Comparison of ENCODE assay signal across 9 mouse cellular contexts in the genomic region with DNA sequence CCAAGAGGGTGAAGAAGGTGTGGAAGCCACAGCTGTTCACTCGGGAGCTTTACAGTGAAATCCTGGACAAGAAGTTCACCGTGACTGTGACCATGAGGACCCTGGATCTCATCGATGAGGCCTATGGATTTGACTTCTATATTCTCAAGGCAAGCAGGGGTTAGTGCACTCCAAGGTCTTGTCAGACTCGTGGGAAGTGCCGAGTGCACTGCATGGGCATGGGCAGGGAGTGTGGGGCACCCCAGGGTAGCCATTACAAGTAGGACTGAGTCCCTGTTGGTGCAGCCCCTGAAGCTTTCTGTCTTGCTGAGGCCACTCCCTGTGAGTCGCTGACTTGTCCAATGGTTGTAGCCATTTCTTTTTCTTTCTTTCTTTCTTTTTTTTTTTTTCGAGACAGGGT. TPM values are rescaled to one million over a fixed set of nuclear protein-coding genes. Genes with fewer than 3 reads are reported as not detected.
DNase-seq lines count a peak whose midpoint lies in the region; ATAC-seq and TF ChIP-seq lines count a peak whose summit lies in the region.
"Had no signal": no experiment of that assay in that cellular context is flagged by ENCODE, and none has a peak within 500 bp of the region (broad histone marks: within the 10 kb centered on the region; RNA-seq: fewer than 3 reads in every experiment).

No protein-coding gene starts in this region.

- no peaks in the 10 kb centered on the region for H3K9me3 ChIP-seq in kidney, postnatal 0 days (replicated peaks; ENCODE audit: low read length)
- H3K9me3 ChIP-seq in embryonic facial prominence, embryonic 13.5 days: no peaks in the 10 kb centered on the region
- H3K9me3 ChIP-seq in intestine, embryonic 16.5 days (ENCODE audit: control insufficient read depth, low read length): no peaks in the 10 kb centered on the region
- H3K9me3 ChIP-seq in neural tube, embryonic 13.5 days: no peaks in the 10 kb centered on the region

- no peak for DNase-seq in kidney, postnatal 0 days (ENCODE audit: low spot score)
- DNase-seq in kidney, postnatal 4 days: no peak
- DNase-seq in thymus, postnatal 25 days: no peak
- DNase-seq: gastrocnemius, postnatal 10 days had no signal

- no peak for TF ChIP-seq CTCF in kidney, postnatal 0 days (IDR thresholded peaks at IDR 0.05; ENCODE audit: low read depth)

- peaks cover 10% of the 10 kb centered on the region for H3K36me3 ChIP-seq in kidney, postnatal 0 days (ENCODE audit: insufficient read depth, low read length)
- H3K36me3 ChIP-seq in embryonic facial prominence, embryonic 13.5 days: peaks cover 46% of the 10 kb centered on the region
- H3K36me3 ChIP-seq in intestine, embryonic 16.5 days (ENCODE audit: control insufficient read depth, insufficient read depth, low read length): peaks cover 10% of the 10 kb centered on the region
- peaks cover 43% of the 10 kb centered on the region for H3K36me3 ChIP-seq in neural tube, embryonic 13.5 days

- no peaks in the 10 kb centered on the region for H3K27me3 ChIP-seq in kidney, postnatal 0 days (ENCODE audit: insufficient read depth, low read length)
- peaks cover 1% of the 10 kb centered on the region; the same call in 1 of the 2 replicates for H3K27me3 ChIP-seq in embryonic facial prominence, embryonic 13.5 days
- no peaks in the 10 kb centered on the region for H3K27me3 ChIP-seq in intestine, embryonic 16.5 days (replicated peaks; ENCODE audit: control insufficient read depth, insufficient read depth, low read length)
- H3K27me3 ChIP-seq in neural tube, embryonic 13.5 days: peaks cover 3% of the 10 kb centered on the region; the same call in 1 of the 2 replicates

- H3K9ac ChIP-seq in kidney, postnatal 0 days (ENCODE audit: low read depth, low read length): peak overlapping the region; percentile 70
- H3K9ac ChIP-seq in embryonic facial prominence, embryonic 13.5 days: peak overlapping the region; percentile 94
- peak overlapping the region; percentile 89 for H3K9ac ChIP-seq in intestine, embryonic 16.5 days (ENCODE audit: low read depth, low read length)
- H3K9ac ChIP-seq in neural tube, embryonic 13.5 days: peak overlapping the region; percentile 81

- peaks cover 8% of the 10 kb centered on the region; the same call in 1 of the 2 replicates for H3K4me1 ChIP-seq in kidney, postnatal 0 days (replicated peaks; ENCODE audit: insufficient read depth, low read length)
- H3K4me1 ChIP-seq in embryonic facial prominence, embryonic 13.5 days: peaks cover 25% of the 10 kb centered on the region
- H3K4me1 ChIP-seq in intestine, embryonic 16.5 days (ENCODE audit: control insufficient read depth, insufficient read depth, low read length): peaks cover 15% of the 10 kb centered on the region
- H3K4me1 ChIP-seq in neural tube, embryonic 13.5 days (replicated peaks): peaks cover 21% of the 10 kb centered on the region

- peak overlapping the region; percentile 71; the same call in 1 of the 2 replicates for H3K4me3 ChIP-seq in kidney, postnatal 0 days (replicated peaks; ENCODE audit: low read depth, low read length)
- H3K4me3 ChIP-seq in embryonic facial prominence, embryonic 13.5 days: peak overlapping the region; percentile 96
- H3K4me3 ChIP-seq in intestine, embryonic 16.5 days (ENCODE audit: low read length): peak overlapping the region; percentile 91
- H3K4me3 ChIP-seq in neural tube, embryonic 13.5 days: peak overlapping the region; percentile 68

- 86% methylated on average over 7 of the region's 7 CpGs for WGBS in kidney, postnatal 0 days
- 86% methylated on average over 7 of the region's 7 CpGs for WGBS in embryonic facial prominence, embryonic 13.5 days
- 80% methylated on average over 7 of the region's 7 CpGs for WGBS in intestine, embryonic 16.5 days
- 90% methylated on average over 7 of the region's 7 CpGs for WGBS in neural tube, embryonic 13.5 days

- ATAC-seq in kidney, postnatal 0 days (replicated peaks; ENCODE audit: low FRiP score, low read depth): no peak
- ATAC-seq in embryonic facial prominence, embryonic 13.5 days (ENCODE audit: insufficient number of reproducible peaks, insufficient read depth, low FRiP score, low TSS enrichment, low read depth): no peak
- ATAC-seq in intestine, embryonic 16.5 days: no peak
- ATAC-seq in neural tube, embryonic 13.5 days (ENCODE audit: low read depth): no peak
- ATAC-seq in activated CD4-positive, CD25-positive, alpha-beta regulatory T cell, adult 4 months: no peak
- ATAC-seq in megakaryocyte-erythroid progenitor cell, adult 5-6 weeks (replicated peaks; ENCODE audit: low FRiP score, low TSS enrichment, poor library complexity, severe bottlenecking): no peak

- H3K4me2 ChIP-seq in kidney, postnatal 0 days (ENCODE audit: low read length): peak overlapping the region; percentile 78
- peak overlapping the region; percentile 96 for H3K4me2 ChIP-seq in embryonic facial prominence, embryonic 13.5 days
- peak overlapping the region; percentile 80 for H3K4me2 ChIP-seq in intestine, embryonic 16.5 days (ENCODE audit: low read depth, low read length)
- peak overlapping the region; percentile 92 for H3K4me2 ChIP-seq in neural tube, embryonic 13.5 days

- H3K27ac ChIP-seq in kidney, postnatal 0 days: no peak overlapping the region
- no peak overlapping the region for H3K27ac ChIP-seq in embryonic facial prominence, embryonic 13.5 days
- H3K27ac ChIP-seq in intestine, embryonic 16.5 days (ENCODE audit: low read length): no peak overlapping the region
- no peak overlapping the region for H3K27ac ChIP-seq in neural tube, embryonic 13.5 days (replicated peaks)

RNA-seq across cellular contexts. Expression of a gene that starts 1.3 kb away (rescaled TPM):
- 175 and 192 TPM in 2 replicates for polyA plus RNA-seq in kidney, postnatal 0 days (2015; fragmentation: Nextera tagmentation; extraction: Ambion mirVana)
- polyA plus RNA-seq in embryonic facial prominence, embryonic 13.5 days (2015; fragmentation: Nextera tagmentation; extraction: Ambion mirVana): 180 and 209 TPM in 2 replicates
- 242 and 260 TPM in 2 replicates for polyA plus RNA-seq in intestine, embryonic 16.5 days (2015; fragmentation: Nextera tagmentation; extraction: Ambion mirVana)
- 171 and 174 TPM in 2 replicates for polyA plus RNA-seq in neural tube, embryonic 13.5 days (2015; fragmentation: Nextera tagmentation; extraction: Ambion mirVana)
- polyA plus RNA-seq in activated CD4-positive, CD25-positive, alpha-beta regulatory T cell, adult 4 months (2017; shearing (Covaris generic)): 100 to 1,000 TPM; 111 to 135 TPM
- 116 and 152 TPM in 2 replicates for total RNA-seq in megakaryocyte-erythroid progenitor cell, adult 5-6 weeks (2014; fragmentation: Nextera tagmentation)
- 30.1 and 63.1 TPM in 2 replicates for total RNA-seq in megakaryocyte-erythroid progenitor cell, adult 5-6 weeks (2017)

RNA-seq across cellular contexts. Expression of a gene that starts 11.5 kb away (rescaled TPM):
- polyA plus RNA-seq in kidney, postnatal 0 days (2015; fragmentation: Nextera tagmentation; extraction: Ambion mirVana): 13.0 and 14.0 TPM in 2 replicates
- 1.4 and 1.7 TPM in 2 replicates for polyA plus RNA-seq in embryonic facial prominence, embryonic 13.5 days (2015; fragmentation: Nextera tagmentation; extraction: Ambion mirVana)
- 12.1 and 15.1 TPM in 2 replicates for polyA plus RNA-seq in intestine, embryonic 16.5 days (2015; fragmentation: Nextera tagmentation; extraction: Ambion mirVana)
- 3.3 TPM in 2 replicates for polyA plus RNA-seq in neural tube, embryonic 13.5 days (2015; fragmentation: Nextera tagmentation; extraction: Ambion mirVana)
- polyA plus RNA-seq in activated CD4-positive, CD25-positive, alpha-beta regulatory T cell, adult 4 months (2017; shearing (Covaris generic)): 1 to 10 TPM; 4.8 to 4.9 TPM
- total RNA-seq in megakaryocyte-erythroid progenitor cell, adult 5-6 weeks (2014; fragmentation: Nextera tagmentation): 38.1 and 41.1 TPM in 2 replicates
- total RNA-seq in megakaryocyte-erythroid progenitor cell, adult 5-6 weeks (2017): 6.0 and 18.4 TPM in 2 replicates

RNA-seq across cellular contexts. Expression of a gene that starts 13.9 kb away (rescaled TPM):
- polyA plus RNA-seq in kidney, postnatal 0 days (2015; fragmentation: Nextera tagmentation; extraction: Ambion mirVana): 11.1 and 19.4 TPM in 2 replicates
- 9.9 and 10.5 TPM in 2 replicates for polyA plus RNA-seq in embryonic facial prominence, embryonic 13.5 days (2015; fragmentation: Nextera tagmentation; extraction: Ambion mirVana)
- 5.9 and 6.6 TPM in 2 replicates for polyA plus RNA-seq in intestine, embryonic 16.5 days (2015; fragmentation: Nextera tagmentation; extraction: Ambion mirVana)
- polyA plus RNA-seq in neural tube, embryonic 13.5 days (2015; fragmentation: Nextera tagmentation; extraction: Ambion mirVana): 7.1 and 11.6 TPM in 2 replicates
- 10 to 100 TPM; 10.5 to 13.5 TPM for polyA plus RNA-seq in activated CD4-positive, CD25-positive, alpha-beta regulatory T cell, adult 4 months (2017; shearing (Covaris generic))
- total RNA-seq in megakaryocyte-erythroid progenitor cell, adult 5-6 weeks (2014; fragmentation: Nextera tagmentation): 29.2 and 32.1 TPM in 2 replicates
- 39.9 and 208 TPM in 2 replicates for total RNA-seq in megakaryocyte-erythroid progenitor cell, adult 5-6 weeks (2017)

RNA-seq across cellular contexts. Expression of a gene that starts 29.2 kb away (rescaled TPM):
- 56.1 and 57.6 TPM in 2 replicates for polyA plus RNA-seq in kidney, postnatal 0 days (2015; fragmentation: Nextera tagmentation; extraction: Ambion mirVana)
- 138 and 142 TPM in 2 replicates for polyA plus RNA-seq in embryonic facial prominence, embryonic 13.5 days (2015; fragmentation: Nextera tagmentation; extraction: Ambion mirVana)
- 92.1 and 97.1 TPM in 2 replicates for polyA plus RNA-seq in intestine, embryonic 16.5 days (2015; fragmentation: Nextera tagmentation; extraction: Ambion mirVana)
- 29.6 and 32.2 TPM in 2 replicates for polyA plus RNA-seq in neural tube, embryonic 13.5 days (2015; fragmentation: Nextera tagmentation; extraction: Ambion mirVana)
- polyA plus RNA-seq in activated CD4-positive, CD25-positive, alpha-beta regulatory T cell, adult 4 months (2017; shearing (Covaris generic)): 1 to 10 TPM; 1.6 TPM
- total RNA-seq in megakaryocyte-erythroid progenitor cell, adult 5-6 weeks (2014; fragmentation: Nextera tagmentation): 103 and 104 TPM in 2 replicates
- 70.5 and 80.3 TPM in 2 replicates for total RNA-seq in megakaryocyte-erythroid progenitor cell, adult 5-6 weeks (2017)

RNA-seq across cellular contexts. Expression of a gene that starts 34.4 kb away (rescaled TPM):
- 44.8 and 47.3 TPM in 2 replicates for polyA plus RNA-seq in kidney, postnatal 0 days (2015; fragmentation: Nextera tagmentation; extraction: Ambion mirVana)
- 42.9 and 44.9 TPM in 2 replicates for polyA plus RNA-seq in embryonic facial prominence, embryonic 13.5 days (2015; fragmentation: Nextera tagmentation; extraction: Ambion mirVana)
- 49.6 and 51.5 TPM in 2 replicates for polyA plus RNA-seq in intestine, embryonic 16.5 days (2015; fragmentation: Nextera tagmentation; extraction: Ambion mirVana)
- 32.7 and 35.1 TPM in 2 replicates for polyA plus RNA-seq in neural tube, embryonic 13.5 days (2015; fragmentation: Nextera tagmentation; extraction: Ambion mirVana)
- 10 to 100 TPM; 12.9 to 25.7 TPM for polyA plus RNA-seq in activated CD4-positive, CD25-positive, alpha-beta regulatory T cell, adult 4 months (2017; shearing (Covaris generic))
- 6.8 and 7.7 TPM in 2 replicates for total RNA-seq in megakaryocyte-erythroid progenitor cell, adult 5-6 weeks (2014; fragmentation: Nextera tagmentation)
- 5.6 and 7.8 TPM in 2 replicates for total RNA-seq in megakaryocyte-erythroid progenitor cell, adult 5-6 weeks (2017)
